Mouse (Mus musculus) lung, postnatal 14 days (tissue): ENCODE measurements at regions not wholly inside any gene's neighbourhood (a gene's known extent, or its start where the extent isn't known, plus 50 kb on each side); places are given as distances from the start of the nearest gene placed in this dataset.

Experiments used
- DNase-seq: peaks from one replicate; pipeline ENCODE4 v3.0.0; 2021

- DNase-seq, result no peak
These were observed 178.7 kb upstream of the Gm4791 start for GRCm38 (mm10) chr9:46819808-46820207.

DNA sequence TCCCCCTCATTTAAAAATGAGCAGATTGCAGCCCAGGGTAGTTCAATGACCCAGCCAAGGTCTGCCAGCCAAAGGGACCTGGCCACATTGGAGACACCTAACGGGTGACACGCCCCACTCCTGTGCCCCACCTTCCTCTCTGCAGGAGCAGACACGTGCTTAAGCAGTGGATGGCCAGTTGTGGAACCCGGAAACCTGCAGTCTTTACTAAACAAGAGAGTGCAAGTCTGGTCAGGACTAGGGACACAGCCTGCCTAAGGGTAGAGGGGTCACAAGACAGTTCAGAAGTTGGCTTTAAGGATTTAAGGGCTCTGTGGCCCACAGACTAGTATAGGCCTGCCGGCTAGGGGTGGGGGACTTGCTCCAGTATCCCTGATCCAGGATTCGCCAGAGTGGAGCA, 179.2 kb upstream of the Gm4791 start:
- no peak for DNase-seq

- no peak for DNase-seq
These were observed 182.4 kb upstream of the Gm4791 start for GRCm38 (mm10) chr9:46816126-46816525.

DNA sequence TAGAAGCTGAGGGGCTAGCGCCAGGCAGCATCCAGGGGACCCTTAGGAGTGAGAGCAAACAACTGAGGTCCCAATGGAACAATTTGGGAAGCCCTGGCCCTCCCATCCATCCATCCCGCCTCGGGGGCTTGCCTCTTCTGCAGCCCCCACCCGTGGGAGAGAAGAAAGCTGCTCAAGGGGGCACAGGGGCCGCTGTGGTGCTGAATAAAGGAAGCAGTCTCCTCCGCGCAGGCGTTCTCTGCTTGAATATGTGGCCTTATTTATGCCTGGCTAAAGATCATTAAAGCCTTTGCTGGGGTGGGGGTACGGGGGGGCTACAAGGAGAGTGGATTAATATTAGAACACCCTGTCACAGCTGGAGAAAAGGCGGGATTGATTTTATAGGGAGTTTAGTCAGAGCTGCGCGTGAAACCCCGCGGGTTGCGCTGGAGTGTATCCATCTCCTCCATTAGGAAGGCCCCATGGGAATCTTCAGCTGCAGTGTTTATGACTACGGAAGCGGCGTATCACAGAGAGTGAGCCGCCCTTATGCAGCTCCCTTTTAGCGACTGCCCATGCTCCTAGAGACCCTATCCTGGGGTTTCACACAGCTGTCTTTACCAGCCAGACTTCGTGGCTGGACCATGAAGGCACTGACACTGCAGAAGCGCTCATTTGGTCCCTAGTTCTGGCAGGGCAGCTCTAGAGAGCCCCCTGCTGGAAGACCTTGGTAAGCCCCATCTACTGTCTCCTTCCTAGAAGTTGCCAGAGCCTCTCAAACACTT, 183.9 kb upstream of the Gm4791 start:
- DNase-seq, result peak; percentile 70

GRCm38 (mm10) chr9:46810266-46810665, 188.3 kb upstream of the Gm4791 start:
- no peak for DNase-seq

DNA sequence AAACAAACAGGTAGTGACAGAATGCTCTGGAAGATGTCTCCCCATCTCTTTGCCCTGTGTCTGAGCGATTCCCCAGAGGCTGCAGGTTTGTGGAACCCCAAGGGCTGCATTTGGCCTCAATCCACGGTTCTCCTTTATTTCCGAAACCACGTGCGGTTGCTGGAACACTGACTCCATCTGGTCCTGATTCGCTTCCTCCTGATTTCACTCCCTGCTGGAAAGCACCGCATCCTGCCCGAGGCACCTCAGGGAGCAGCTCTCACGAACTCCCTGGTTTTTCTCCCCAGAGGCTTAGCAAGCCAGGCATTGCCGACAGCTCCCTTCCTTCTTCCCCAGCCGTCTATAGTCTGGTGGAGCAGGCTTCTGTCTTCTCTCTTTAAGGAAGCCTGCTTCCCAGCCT, 203.1 kb upstream of the Gm4791 start:
- no peak for DNase-seq

DNA sequence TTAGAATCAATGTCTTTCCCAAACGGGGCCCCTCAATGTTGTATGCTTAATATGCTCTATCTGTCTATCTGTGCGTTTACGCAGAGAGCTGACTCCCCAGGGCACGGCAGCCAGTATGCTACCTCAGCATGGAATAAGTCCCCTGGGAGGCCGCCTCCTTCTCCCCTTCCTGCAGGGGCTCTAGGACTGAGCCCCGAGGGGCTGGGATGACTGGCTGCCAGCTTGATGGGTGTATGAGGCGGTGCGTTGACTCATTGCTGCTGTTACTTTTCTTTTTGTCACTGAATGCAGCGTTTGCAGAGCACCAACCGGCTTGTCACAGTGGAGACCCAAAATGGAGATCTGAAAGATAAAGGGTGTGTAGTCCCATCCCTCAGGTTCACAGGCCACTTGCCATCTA, 209.5 kb upstream of the Gm4791 start:
- DNase-seq, result no peak

- no peak for DNase-seq
These were observed 210.1 kb upstream of the Gm4791 start for GRCm38 (mm10) chr9:46788456-46788855.

GRCm38 (mm10) chr9:46784355-46784975, 214.1 kb upstream of the Gm4791 start:
- DNase-seq, result no peak

- DNase-seq, result no peak
These were observed 214.8 kb upstream of the Gm4791 start for GRCm38 (mm10) chr9:46783597-46784354.

GRCm38 (mm10) chr9:46781681-46782080, 216.9 kb upstream of the Gm4791 start:
- DNase-seq, result no peak

GRCm38 (mm10) chr9:46778769-46779168, 219.8 kb upstream of the Gm4791 start:
- no peak for DNase-seq

GRCm38 (mm10) chr9:46774821-46775220, 223.7 kb upstream of the Gm4791 start:
- DNase-seq, result no peak

DNA sequence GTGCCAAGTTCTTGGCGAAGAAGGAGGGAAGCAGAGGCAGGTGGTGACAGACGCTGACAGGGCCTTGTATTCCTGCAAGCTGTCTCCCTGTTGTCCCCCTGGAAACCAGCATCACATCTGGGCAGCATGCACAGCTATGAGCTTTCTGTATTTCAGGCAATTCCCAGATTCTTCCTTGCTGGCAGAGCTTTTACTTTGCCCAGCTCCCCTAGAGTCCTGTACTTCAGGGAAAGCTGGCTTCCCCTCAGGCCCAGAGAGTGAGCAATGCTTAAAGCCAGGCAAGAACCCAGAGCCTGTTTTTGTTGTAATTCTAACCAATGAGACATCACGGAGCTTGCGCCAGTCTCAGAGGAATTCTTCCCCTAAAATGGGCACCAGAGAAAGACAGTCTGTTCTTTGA, 238.3 kb upstream of the Gm4791 start:
- no peak for DNase-seq

- no peak for DNase-seq
These were observed 241.4 kb upstream of the Gm4791 start for GRCm38 (mm10) chr9:46757005-46757672.

DNA sequence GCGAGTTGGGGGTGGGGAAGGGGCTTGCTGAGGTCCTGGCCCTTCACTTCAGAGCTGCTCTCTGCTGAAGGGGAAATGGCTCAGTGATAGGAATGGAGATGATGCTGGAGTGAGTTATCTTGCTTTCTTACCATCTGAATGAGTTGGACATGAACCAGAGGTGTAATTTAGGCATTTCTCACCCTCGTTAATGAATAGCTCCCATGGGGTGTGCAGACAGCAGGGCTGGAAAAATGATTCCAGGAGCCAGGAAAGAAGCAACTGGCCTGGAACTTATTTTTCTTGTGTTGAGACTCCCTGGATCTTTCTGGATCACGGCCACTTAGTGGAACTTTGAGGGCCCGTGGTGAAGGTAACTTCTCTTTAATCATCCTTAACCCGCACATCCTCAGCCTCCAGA, 246.6 kb upstream of the Gm4791 start:
- no peak for DNase-seq

- DNase-seq, result no peak
These were observed 249.1 kb upstream of the Gm4791 start for GRCm38 (mm10) chr9:46749441-46749840.

GRCm38 (mm10) chr9:46746266-46746665, 252.3 kb upstream of the Gm4791 start:
- no peak for DNase-seq

- no peak for DNase-seq
These were observed 258.0 kb upstream of the Gm4791 start for GRCm38 (mm10) chr9:46740496-46740895.

GRCm38 (mm10) chr9:46739341-46739740, 259.2 kb upstream of the Gm4791 start:
- DNase-seq, result no peak

GRCm38 (mm10) chr9:46738634-46739033, 259.9 kb upstream of the Gm4791 start:
- no peak for DNase-seq

- no peak for DNase-seq
These were observed 260.5 kb upstream of the Gm4791 start for GRCm38 (mm10) chr9:46738056-46738455.

DNA sequence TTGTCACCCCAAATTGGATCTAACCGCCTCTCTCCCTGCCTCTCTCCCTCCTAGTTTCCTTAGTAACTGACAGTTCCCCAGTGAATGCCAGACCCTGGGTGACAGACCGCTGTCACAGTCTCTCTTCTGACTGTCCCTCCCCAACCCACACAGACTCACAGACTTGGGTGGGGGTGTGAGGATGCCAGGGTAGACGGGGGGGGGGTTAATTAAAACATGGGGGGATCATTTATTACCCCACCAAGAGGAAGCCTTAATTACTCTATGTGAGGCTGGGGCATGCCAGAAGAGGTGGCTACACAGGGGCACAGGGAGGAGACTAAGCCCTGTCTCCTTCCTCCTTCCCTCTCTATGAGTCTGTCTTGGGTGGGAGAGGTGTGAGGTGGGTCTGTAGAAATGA, 261.1 kb upstream of the Gm4791 start:
- no peak for DNase-seq
